Mouse (Mus musculus) brain, embryonic 18.5 days (tissue): ENCODE measurements around the gene Slit3.
A peak's percentile ranks its signal among the peaks of the same experiment; 100 is the strongest.

Experiments used
- DNase-seq: peaks from one replicate; pipeline ENCODE4 v3.0.0-alpha.2; 2012; ENCODE audit warnings: low read depth, low spot score

Gene Slit3

DNA sequence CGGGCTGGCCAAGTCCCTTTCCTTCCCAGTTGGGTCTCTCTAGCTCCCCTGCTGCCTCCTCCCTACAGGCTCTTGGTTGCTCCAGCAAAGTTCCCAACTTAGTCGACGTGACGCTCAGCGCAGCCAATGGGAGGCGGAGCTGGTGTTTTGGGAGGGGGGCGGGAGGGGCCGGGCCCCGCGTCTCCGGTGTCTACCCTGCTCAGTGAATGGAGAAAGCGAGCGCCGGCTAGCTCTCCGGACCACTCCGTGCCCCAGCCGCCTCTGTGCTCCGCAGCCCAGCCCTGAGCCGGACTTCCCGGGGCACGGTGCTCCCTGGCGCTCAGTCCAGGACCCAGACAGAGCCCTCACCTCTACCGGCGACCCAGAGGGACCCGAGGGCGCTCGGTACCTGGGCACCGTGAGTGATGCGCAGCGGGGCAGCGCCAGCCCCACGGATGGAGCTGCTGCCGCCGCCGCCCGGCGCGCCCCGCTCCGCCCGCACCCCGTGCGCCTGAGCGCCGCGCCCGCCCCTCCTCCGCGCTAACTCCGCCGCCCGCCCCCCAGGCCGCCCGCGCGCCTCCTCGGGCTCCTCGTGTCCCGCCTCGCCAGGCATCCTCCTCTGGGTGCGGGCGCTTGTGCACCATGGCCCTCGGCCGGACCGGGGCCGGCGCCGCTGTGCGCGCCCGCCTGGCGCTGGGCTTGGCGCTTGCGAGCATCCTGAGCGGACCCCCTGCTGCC is at the start of gene Slit3:
Gene Slit3 (plus strand): TSS at position 331 of the 717 bp plus-strand sequence.
- DNase-seq = peak; percentile 16

DNA sequence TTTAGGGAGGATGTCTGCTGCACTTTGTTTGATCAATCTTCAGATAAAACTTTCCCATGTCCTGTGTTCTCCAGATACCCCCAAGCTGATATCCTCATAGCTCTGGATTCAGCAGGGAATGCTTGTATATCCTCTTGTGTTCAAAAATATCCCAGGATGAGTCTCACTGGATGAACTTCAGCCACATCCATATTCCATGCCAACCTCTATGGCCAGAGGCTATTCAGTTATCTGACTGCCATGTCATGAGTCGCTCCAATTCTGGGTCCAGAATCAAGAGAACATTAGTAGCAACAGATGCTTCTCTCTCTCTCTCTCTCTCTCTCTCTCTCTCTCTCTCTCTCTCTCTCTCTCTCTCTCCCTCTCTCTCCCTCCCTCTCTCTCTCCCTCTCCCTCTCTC is 49.6 kb upstream of the Slit3 start:
- no peak for DNase-seq

DNA sequence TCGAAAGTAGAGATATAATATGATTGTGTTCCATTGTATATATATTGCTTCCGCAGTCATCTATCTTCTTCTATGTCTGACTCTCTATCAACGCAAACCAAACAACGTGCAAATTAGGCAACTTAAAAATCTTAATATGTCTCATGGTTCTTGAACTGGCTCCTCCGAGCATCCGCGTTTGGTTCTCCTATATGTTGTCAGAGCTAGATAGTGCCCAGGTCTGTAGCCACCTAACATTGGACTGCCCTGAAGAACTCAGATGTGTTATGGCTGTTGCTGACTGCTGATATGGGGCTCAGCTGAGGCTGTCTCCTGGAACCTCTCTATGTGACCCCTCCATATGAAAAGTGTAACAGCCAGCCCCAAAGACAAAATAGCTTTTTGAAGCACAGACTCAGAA is 45.6 kb upstream of the Slit3 start:
- DNase-seq = no peak

DNA sequence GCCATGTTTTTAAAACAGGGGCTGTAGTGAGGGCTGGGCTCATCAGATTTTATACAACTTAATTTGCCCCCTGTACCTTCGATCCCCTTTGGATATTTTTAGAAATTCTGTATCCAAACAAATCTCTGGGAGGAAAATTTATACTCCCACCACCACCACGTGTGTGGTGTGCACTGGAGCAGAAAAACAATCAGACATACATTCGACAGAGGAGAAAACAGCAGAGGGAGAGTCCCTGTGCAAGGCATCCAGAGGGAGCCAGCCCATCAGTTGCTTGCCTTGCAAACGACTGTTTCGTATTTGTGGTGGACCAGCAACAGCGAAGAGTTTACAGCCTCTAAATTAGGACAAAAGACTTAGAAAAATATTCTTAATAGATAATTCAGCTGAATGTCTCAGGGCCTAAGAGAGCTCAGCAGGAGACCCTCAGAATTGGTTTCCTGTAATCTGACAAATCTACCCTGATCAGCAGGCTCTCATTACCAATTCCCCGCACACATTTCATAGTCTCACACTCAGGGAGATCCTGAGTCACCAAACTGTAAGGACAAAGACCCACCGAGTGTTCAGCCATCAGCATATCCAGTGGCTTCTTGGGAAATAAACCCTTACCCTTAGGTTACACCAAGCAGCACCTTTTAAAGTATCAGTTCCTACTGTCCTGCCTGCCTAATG is 40.4 kb upstream of the Slit3 start:
- DNase-seq = no peak

DNA sequence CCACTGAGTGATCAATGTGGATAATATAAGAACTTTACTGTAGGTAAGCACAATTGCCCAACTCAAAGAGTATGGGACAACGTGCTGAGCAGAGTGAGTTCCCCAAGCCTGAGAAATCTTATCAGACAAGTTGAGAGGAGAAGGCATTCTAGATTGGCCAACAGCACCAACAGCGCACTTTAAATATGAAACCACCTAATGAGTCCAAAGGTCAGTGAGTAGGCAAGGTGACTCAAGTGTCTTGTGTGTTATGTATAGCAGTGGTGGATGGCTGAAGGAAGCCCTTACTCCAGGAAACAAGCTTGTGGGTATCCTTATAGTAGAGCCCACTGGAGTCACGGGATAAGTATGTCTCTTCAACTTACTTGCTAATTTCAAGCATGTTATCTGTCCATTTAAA is 38.7 kb upstream of the Slit3 start:
- DNase-seq = no peak

DNA sequence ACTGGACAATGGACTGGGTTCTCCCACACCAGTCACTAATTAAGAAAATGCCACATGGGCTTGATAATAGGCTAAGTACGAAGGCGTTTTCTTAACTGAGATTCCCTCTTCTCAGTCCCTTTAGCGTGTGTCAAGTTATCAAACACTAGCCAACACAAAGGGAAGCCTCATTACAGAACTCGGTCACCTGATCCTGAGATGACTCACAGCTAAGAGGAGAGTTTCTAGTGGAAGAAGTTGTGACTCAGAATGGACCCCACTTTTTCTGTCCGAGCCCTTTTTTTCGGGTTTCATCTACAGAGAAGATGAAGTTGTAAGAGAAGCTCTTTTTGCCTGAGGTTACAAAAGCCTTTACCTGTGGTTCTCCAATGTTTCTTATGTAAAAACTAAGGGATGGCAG is 38.0 kb upstream of the Slit3 start:
- no peak for DNase-seq

DNA sequence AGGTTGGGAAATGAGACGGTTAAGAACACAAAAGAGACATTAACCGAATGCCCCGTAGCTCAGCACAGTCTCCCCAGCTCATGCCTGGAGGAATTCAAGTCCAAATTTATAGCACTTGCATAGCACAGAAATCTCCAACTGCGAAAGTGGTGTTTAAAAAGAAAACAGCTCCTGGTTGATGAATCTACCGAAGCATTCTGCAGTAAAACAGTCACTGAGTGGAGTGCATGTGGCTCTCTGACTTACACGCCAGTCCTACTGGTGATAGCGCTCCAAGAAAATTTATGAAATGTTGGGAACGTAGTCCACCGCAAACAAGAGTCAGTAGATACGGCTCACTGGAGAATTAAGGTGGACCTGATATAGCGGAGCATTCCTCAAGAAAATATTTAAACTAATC is 35.7 kb upstream of the Slit3 start:
- DNase-seq = no peak

DNA sequence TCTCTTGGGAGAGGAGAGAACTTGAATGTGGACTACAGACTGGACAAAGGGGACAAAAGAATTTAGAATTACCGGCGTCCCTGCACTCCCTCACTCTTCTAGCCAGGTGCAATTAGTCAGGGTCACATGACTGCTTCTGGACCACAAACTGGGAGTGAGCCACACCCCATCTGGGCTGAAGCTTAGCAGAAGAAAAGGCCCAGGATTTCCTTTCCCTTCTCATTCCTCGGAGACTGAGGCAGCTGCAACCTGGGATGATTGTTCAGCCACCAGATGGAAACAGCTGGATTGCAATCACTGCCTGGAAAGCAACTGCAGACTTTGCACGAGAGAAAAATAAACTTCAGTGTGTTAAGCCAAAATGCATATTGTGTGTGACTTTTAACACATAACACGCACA is 35.0 kb upstream of the Slit3 start:
- no peak for DNase-seq

DNA sequence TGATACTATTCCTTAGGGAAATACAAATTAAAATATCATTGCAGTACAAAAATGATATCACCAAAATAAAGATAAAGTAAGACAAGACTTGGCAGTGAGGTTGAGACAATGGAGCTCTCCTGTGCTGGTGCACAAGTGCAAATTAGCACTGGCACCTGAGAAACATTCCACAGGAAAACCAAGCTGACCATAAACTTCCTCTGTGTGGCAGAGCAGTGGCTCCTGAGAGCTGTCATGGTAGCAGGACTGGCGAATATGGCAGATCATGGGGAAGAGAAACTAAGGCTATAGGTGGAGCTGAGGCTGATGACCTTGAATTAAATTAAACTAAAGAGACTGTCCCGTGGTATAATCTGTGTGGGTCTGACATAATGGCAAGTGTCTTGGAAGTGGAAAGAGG is 33.6 kb upstream of the Slit3 start:
- no peak for DNase-seq

DNA sequence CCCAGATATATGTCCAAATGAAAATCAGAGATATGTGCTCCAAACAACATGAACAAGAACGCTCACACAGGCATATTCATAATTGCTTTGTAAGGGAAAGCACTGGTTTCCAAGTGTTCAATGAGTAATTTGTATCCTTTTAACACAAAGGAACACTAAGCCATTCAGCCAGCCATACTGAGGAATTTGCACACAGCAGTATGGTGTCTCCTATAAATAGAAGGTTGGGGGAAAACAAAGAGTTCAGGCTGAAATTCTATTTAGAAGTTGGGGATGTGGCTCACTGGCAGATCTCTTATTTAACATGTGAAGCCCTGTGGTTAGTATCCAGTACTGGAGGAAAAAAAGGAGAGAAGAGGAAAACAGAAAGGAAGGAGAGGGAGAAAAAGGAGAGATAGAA is 32.9 kb upstream of the Slit3 start:
- no peak for DNase-seq

DNA sequence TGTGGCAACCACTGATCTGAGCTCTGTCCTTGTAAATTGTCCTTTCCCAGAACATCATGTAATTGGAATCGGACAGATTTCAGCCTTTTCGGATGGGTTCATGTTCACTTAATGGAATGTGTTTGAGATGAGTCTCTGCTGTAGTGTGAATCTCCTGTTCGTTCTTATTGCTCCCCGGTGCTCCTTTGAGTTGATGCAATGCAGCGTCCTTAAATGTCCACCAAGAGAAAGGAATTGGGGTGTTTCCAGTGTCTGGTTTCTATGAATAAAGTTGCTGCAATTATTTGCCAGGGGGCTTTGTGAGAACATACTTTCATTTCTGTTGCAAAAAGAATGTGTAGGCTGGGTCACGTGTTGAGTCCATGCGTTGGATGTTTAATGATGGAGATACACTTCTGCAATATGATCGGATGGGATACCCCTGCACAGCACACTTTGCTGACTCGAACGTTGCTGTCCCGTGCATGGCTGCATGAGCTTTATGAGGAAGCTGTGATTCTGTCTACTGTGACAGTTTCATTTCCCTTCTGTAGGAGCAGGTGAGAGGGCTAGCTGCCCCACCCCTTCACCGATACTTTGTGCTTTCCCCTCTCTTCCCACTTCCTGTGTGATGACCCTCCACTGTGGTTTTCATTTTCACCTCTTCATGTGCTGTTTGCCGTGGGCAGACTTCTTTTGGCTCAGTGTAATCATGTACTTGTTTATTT is 30.2 kb upstream of the Slit3 start:
- DNase-seq = no peak

DNA sequence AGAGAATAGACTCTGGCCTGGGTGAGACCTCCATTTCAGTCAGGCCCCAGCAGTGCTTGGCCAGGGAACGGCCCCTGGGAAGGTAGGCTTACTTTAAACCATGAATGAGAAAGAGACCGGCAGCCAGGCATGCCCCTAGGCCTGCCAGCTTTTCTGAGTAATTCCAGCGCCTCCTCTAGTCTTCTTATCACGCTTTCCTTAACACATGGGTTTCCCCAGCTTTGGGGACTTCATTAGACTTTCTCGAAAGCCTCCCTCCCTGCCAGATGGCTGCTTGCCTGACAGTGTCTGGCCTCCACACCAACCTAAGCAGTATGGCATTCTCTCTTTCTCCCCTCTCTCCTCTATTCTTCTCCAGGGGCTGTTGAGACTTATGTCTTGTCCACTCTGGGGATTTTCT is 24.5 kb upstream of the Slit3 start:
- peak; percentile 20 for DNase-seq

DNA sequence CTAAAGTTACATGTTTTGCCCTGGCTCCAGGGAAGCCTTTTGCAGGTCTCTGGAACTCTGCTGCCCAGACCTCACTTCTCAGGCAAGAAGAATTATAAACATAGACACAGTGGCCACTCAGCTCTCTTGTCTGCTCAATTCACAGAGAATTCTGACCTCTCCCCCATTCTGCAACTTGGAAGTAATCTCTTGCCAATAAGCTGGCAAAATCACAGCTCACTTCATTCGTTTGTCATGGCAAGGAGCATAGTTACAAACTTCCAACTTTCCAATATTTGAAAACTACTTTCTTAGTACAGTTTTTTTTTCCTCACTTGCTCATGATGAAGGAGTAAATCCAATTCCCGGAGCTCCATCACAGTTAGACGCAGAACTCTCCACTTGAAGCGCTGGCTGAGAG is 11.2 kb upstream of the Slit3 start:
- DNase-seq = no peak

DNA sequence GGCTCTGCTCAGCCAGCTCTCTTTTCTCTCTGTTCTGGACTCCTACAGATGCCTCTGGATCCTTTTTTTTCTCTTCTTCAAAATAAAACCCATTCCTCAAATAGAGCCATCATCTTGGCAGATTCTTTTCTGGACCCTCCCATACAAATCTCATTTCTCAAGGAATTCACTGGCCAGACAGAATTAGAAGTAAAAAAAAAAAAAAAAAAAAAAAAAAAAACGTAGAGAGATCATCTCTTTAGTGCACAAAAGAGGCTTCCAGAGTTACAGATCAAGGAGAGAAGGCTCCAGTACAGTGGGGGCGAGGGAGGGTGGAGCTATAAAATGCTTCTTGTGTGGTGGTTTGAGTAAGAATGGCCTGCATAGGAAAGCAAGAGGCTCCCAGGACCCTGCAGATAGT is 10.2 kb upstream of the Slit3 start:
- no peak for DNase-seq

DNA sequence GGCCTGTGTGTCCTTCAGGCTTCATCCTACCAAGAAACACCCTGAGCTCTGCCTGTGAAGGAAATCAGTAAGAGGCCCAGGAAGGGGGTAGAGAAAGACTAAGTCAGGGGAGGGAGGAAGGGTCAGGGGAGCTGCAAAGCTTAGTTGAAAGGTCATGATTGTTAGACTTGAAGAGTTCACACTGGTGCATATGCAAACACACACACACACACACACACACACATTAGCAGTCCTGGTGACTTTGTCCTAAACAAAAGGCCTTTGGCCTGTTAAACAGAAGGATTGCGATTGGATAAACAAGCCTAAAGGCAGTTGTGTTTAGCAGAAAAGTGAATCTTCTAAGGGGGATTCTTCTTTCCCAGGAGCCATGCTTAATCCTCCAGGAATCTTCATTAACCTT is 7.7 kb upstream of the Slit3 start:
- no peak for DNase-seq

DNA sequence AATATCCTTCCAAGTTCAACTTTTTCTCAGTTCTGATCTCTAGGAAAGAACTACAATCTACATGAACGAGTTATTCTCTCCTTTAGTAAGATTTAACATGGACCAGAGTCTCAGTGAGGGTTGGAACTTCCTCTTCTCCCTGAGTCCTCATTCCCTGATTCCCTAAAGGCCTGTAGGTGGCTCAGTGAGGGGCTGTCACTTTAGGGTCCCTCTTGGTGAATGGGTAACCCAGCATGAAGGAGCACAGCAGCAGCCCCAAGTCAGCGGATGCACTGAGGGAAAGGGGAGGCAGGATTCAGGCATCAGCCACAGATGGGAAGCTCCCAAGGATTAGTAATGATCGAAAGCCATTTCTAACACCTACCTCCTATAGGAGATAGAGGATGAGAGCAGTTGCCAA is 4.6 kb upstream of the Slit3 start:
- no peak for DNase-seq

DNA sequence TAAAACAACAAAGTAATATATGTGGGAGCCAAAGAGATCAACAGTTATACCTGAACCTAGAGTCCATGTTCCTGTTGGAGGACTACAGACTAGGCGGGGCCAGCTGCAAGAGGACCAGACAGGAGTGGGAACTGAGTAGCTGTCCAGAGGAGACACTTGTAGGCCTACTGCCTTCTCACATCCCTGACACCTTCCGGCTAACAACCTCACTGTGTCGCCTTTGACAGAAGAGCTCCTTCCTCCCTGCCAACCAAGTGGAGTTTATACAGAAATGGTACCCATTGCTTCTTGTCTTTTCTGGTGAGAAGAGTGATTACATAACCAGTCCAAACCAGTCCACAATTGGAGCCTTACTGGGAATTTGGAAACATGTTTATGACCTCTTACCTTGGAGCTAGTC is 3.2 kb upstream of the Slit3 start:
- no peak for DNase-seq

DNA sequence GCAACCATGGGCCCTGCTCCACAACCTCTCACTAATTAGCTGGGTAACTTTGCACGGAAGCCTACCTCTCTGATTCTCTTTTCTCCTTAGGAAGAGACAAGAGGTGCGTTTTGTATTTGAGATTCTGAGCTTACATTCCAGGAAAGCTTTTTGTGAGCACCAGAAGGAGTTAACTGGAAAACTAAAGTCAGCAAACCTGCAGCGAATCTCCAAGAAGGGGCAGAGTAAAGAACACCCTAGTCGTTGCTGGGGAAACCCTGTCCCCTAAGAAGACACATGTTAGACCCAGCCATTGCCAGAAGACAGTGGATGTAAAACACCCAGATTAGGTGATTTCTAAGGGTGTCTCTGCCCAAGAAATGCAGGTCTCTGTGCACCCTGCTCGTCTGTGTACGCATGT is 2.3 kb upstream of the Slit3 start:
- no peak for DNase-seq

DNA sequence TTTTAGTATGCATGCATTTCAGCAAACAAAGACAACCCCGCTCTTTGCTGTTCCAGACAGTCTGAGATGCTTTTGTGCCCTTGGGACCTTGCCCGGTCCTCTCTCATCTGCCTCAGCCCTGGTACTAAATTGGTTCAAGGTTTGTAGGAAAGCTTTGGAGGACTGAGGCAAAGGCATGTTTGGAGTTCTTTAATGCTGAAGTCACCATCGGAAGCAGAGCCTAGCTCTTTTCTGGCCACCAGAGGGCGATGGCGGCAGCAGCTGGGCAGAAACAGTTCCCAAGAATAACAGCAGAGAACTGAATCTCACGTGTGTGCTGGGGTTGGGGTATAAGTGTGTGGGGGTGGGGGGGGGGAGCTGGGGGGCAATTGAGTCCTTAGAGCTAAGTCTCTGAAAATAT is 1.7 kb upstream of the Slit3 start:
- DNase-seq = no peak

DNA sequence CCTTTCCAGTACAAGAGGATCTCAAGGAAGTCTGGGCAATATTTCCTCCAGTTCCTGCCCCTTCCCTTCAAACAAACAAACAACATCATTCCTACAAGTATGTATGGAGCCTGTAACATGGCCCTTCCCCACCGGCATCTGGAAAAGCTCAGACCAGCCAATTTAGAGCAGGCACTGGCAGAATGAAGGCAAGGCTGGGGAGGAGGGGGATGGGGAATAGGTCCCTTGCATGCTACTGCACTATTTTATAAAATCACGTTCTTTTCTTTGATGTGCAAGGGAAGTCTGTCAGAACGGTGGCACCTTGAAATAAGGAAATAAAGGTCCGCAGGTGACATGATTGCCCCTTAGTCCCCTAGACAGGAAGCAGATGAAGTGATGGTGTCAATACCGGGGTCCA is 948 bp upstream of the Slit3 start:
- no peak for DNase-seq

DNA sequence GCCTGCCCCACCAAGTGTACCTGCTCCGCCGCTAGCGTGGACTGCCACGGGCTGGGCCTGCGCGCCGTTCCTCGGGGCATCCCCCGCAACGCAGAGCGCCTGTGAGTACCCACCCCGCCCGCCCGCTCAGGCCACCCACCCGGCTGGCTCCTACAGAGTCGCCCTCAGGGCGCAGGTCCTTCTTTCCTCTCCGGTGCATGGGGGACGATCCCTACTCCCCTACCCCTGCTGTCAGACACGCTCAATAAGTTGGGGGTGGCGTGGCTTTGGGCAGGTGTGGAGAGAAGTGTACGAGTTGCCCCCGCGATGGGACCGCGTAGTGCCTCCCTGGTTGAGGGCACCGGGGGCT is 561 bp downstream of the Slit3 start:
- DNase-seq = no peak

DNA sequence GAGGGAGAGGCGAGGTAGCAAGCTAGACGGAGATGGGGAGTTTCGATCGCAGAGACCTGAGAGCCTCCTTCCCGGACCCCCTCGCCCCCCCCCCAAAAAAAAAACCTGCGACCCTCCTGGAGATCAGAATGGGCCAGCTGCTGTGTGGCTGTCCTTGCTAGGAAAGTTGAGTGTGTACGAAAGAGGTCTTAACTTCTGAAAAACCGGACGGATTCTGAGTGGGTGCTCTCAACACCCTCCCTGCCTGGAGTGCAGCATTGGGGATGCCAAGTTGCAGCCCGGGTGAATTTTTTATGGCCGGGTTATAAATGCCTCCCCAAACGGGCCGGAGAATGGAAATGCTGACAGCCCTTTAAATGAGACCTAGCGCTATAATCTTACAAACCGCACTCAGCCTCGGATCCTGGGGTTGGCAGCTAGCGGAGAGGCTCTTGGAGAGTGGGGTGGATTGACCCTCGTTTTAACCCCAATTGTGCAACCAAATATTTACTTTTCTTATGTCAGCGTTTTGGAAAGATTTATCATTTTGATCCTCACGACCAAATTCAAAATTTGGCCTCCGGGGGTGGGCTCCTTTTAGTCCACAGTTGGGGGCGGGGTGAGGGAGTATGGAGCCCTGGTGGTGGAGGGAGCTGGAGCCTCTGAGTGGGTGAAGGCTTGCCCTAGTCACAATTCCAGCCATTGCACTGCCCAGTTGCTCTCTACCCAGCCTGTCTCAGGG is 1.2 kb downstream of the Slit3 start:
- DNase-seq = no peak
